Mouse (Mus musculus): ENCODE measurements around the gene Zfp518b. TPM values are rescaled to one million over a fixed set of nuclear protein-coding genes. Genes with fewer than 3 reads are reported as not detected.

Gene Zfp518b
- total and polyA plus RNA-seq, 3 experiments, result not detected

- Histone ChIP-seq H3K4me1 (ENCODE audit: control insufficient read depth in 1 of 2, insufficient read depth in 2 of 2, low read length in 2 of 2) (no peaks in the 10 kb centered on the region), H3K9ac (ENCODE audit: control insufficient read depth, low read depth, low read length, poor library complexity, severe bottlenecking) (no peak overlapping the region), H3K27ac (ENCODE audit: control insufficient read depth, low read depth, low read length) (no peak overlapping the region), H3K79me2 (ENCODE audit: control insufficient read depth, insufficient read depth, low read length, poor library complexity) (no peaks in the 10 kb centered on the region), H3K36me3 (ENCODE audit: control insufficient read depth in 1 of 2, insufficient read depth in 2 of 2, low read length in 2 of 2) (no peaks in the 10 kb centered on the region), H3K27me3 (ENCODE audit: control insufficient read depth in 1 of 2, insufficient read depth in 2 of 2, low read length in 2 of 2) (no peaks in the 10 kb centered on the region), H3K9me3 (replicated peaks; ENCODE audit: insufficient read depth, low read length) (no peaks in the 10 kb centered on the region), H3K4me3 (ENCODE audit: control insufficient read depth in 1 of 2, insufficient read depth in 1 of 2, low read depth in 2 of 2, low read length in 2 of 2) (no peak overlapping the region)
- no peak for TF ChIP-seq POLR2A (IDR thresholded peaks at IDR 0.05; ENCODE audit: control insufficient read depth in 1 of 2, insufficient read depth in 1 of 2, low read depth in 1 of 2, low read length in 2 of 2, poor library complexity in 1 of 2)
- TF ChIP-seq MYB (IDR thresholded peaks at IDR 0.05; ENCODE audit: low read depth, low read length), result no peak
- DNase-seq (ENCODE audit: low read depth, low spot score), result no peak
Measured at GRCm38 (mm10) chr5:38692859-38693258, 8.2 kb upstream of the Zfp518b start.

GRCm38 (mm10) chr5:38689186-38689585 is 4.6 kb upstream of the Zfp518b start:
- Histone ChIP-seq H3K4me1 (ENCODE audit: control insufficient read depth in 1 of 2, insufficient read depth in 2 of 2, low read length in 2 of 2) (no peaks in the 10 kb centered on the region), H3K9ac (ENCODE audit: control insufficient read depth, low read depth, low read length, poor library complexity, severe bottlenecking) (no peak overlapping the region), H3K4me3 (ENCODE audit: control insufficient read depth in 1 of 2, insufficient read depth in 1 of 2, low read depth in 2 of 2, low read length in 2 of 2) (no peak overlapping the region), H3K27me3 (ENCODE audit: control insufficient read depth in 1 of 2, insufficient read depth in 2 of 2, low read length in 2 of 2) (no peaks in the 10 kb centered on the region), H3K27ac (ENCODE audit: control insufficient read depth, low read depth, low read length) (no peak overlapping the region), H3K9me3 (replicated peaks; ENCODE audit: insufficient read depth, low read length) (no peaks in the 10 kb centered on the region), H3K79me2 (ENCODE audit: control insufficient read depth, insufficient read depth, low read length, poor library complexity) (no peaks in the 10 kb centered on the region), H3K36me3 (ENCODE audit: control insufficient read depth in 1 of 2, insufficient read depth in 2 of 2, low read length in 2 of 2) (no peaks in the 10 kb centered on the region)
- no peak for TF ChIP-seq USF2 (IDR thresholded peaks at IDR 0.05; ENCODE audit: borderline replicate concordance in 1 of 2, insufficient read depth in 1 of 2, low read depth in 1 of 2, low read length in 2 of 2)
- TF ChIP-seq UBTF (IDR thresholded peaks at IDR 0.05; ENCODE audit: borderline replicate concordance, insufficient read depth, low read depth, low read length), result no peak
- TF ChIP-seq MYC (IDR thresholded peaks at IDR 0.05; ENCODE audit: low read depth, low read length), result no peak
- TF ChIP-seq ZMIZ1 (IDR thresholded peaks at IDR 0.05; ENCODE audit: low read depth, low read length), result no peak
- TF ChIP-seq SIN3A (IDR thresholded peaks at IDR 0.05; ENCODE audit: low read length), result no peak
- TF ChIP-seq RCOR1 (IDR thresholded peaks at IDR 0.05; ENCODE audit: low read depth, low read length), result no peak
- TF ChIP-seq KAT2A (conservative IDR thresholded peaks at IDR 0.05; ENCODE audit: low read depth, low read length), result no peak
- TF ChIP-seq MYB (IDR thresholded peaks at IDR 0.05; ENCODE audit: low read depth, low read length), result no peak
- TF ChIP-seq NRF1 (IDR thresholded peaks at IDR 0.05; ENCODE audit: insufficient read depth, low read depth, low read length, poor library complexity, severe bottlenecking), result no peak
- TF ChIP-seq POLR2A (IDR thresholded peaks at IDR 0.05; ENCODE audit: control insufficient read depth in 1 of 2, insufficient read depth in 1 of 2, low read depth in 1 of 2, low read length in 2 of 2, poor library complexity in 1 of 2), result no peak
- no peak for TF ChIP-seq CHD2 (IDR thresholded peaks at IDR 0.05; ENCODE audit: low read length)
- no peak for TF ChIP-seq MXI1 (IDR thresholded peaks at IDR 0.05; ENCODE audit: low read depth, low read length)
- TF ChIP-seq TBP (IDR thresholded peaks at IDR 0.05; ENCODE audit: low read depth, low read length), result no peak
- TF ChIP-seq E2F4 (IDR thresholded peaks at IDR 0.05; ENCODE audit: borderline replicate concordance, low read depth, low read length), result no peak
- TF ChIP-seq MAFK (IDR thresholded peaks at IDR 0.05; ENCODE audit: borderline replicate concordance, low read depth, low read length), result no peak
- no peak for TF ChIP-seq ZC3H11A (IDR thresholded peaks at IDR 0.05; ENCODE audit: low read depth, low read length)
- TF ChIP-seq POLR2AphosphoS5 (IDR thresholded peaks at IDR 0.05; ENCODE audit: borderline replicate concordance, low read depth, low read length), result no peak
- TF ChIP-seq RAD21 (IDR thresholded peaks at IDR 0.05; ENCODE audit: low read depth, low read length), result no peak
- no peak for TF ChIP-seq MAZ (IDR thresholded peaks at IDR 0.05; ENCODE audit: low read depth, low read length)
- no peak for DNase-seq (ENCODE audit: low read depth, low spot score)
